Mouse (Mus musculus): Measurements from ENCODE around the gene Tfam.

DNA sequence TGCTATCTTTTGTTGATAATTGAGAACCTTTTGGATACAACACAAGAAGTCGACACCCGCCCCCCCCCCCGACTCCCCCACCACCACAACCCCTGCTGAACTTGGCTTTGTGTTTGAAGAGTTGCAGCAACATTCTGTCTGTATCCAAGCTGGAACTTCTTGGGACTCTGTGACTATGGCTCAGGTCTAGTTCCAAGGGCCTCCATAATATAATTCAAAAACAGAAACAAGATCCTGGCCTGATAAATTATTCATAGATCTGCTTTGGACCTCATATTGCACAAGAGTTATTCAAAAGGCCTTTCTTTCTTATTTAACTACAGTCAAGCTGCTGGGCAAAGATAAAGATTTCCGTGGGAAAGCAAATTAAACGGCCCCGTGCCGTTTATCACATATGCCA is 44.8 kb downstream of the Tfam start:
- TF ChIP-seq EP300 (IDR thresholded peaks at IDR 0.05) (no peak), CTCF (IDR thresholded peaks at IDR 0.05) (no peak)
